Mouse (Mus musculus): ENCODE measurements around the gene Akap8l.

The Akap8l gene

DNA sequence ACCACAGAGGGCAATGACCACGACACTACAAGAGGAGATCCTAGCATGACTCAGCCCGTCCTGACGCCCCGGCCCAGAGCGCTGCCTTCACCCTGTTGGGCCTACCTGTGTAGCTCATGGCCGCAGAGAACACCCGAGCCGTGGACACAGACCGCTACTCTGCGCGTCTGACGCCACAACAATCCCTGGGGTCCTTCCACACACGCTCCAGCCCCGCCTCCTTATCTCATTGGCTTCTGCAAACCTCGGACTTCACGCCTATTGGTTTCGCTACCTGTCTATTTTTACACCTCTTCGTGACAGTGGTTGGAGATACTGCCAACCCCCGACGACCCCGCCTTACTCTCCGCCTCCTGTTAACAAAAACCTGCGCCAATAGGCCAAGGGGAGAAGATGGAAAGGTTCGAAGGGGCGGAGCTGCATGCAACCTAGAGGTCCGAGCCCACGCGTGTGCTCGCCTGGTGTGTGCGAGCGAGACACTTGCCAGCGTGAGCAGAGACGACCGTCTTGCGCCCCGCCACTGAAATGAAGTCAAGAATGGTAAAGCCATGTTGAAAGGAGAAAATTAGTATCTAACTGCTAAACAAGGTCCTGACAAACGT, at the start of gene Akap8l:
Gene Akap8l (minus strand): TSS at position 226 of the 602 bp plus-strand sequence.
- DNase-seq (ENCODE audit: low spot score in 2 of 2) = peak; percentile 98 to 99

DNA sequence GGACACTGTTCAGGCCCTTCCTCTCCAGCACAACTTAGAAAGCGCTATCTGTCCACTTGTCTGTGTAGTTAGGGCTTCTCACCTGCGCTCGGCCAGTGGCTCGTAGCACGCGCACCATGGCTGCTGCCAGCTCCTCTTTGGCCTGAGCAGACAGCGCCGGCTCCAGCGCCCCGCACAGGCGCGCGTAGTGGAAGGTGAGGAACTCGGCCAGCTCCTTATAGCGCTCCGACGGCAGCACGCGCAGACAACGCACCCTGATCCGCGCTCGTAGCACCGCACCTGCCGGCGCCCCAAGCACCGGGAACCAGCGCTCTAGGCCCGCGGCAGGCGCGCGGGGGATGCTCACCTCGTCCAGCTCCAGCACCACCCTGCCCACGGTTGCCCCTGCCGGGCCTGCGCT, 45.9 kb upstream of the Akap8l start:
- DNase-seq (ENCODE audit: low spot score in 2 of 2) = no peak

DNA sequence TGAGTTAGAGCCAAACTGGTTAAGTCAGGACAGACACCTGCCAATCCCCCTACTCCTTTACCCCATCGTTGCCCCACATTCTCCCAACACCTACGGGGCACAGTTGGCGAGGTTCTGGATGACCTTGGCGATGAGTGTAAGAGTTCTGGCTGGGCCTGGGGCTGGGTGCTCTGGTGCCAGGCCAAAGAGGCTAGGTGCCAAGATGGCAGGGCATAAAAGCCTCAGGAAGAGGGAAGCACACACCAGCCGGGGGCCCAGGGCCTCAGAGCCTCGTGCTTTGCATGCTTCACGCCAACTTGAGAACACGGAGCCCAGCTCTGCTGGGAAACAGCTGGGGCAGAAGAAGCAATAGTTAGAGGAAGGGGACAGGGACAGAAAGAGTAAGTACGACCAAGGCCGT, 43.5 kb upstream of the Akap8l start:
- DNase-seq (ENCODE audit: low spot score in 2 of 2) = no peak

DNA sequence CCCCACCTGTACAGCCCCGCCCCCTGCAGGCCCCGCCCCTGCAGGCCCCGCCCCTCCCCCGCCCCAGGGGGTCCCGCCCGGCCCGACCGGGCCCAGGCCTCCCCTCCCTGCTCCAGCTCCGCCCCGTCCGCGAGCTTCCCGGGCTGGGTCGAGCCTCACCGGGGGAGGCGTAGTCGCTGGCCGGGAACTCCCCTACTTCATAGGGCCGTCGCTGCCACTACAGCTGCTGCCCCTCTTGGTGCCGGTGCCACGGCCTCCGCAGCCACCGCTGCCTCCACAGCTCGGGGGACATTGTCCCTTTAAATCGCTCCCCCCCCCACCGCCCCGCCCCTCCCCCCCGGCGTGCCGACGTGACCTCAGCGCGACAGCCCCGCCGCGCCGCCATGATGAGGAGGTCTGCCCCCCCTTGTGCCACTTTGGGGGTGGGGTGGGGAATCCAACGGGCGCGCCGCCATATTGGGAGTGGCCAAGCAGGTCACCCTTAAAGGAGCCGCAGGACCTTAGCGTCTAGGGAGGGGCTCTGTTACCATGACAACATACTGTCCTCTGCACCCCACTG, 38.8 kb upstream of the Akap8l start, which contains the start of gene Wiz:
Gene Wiz (minus strand): TSS at position 339 of the 559 bp plus-strand sequence.
- DNase-seq (ENCODE audit: low spot score in 2 of 2) = peak; percentile 96

DNA sequence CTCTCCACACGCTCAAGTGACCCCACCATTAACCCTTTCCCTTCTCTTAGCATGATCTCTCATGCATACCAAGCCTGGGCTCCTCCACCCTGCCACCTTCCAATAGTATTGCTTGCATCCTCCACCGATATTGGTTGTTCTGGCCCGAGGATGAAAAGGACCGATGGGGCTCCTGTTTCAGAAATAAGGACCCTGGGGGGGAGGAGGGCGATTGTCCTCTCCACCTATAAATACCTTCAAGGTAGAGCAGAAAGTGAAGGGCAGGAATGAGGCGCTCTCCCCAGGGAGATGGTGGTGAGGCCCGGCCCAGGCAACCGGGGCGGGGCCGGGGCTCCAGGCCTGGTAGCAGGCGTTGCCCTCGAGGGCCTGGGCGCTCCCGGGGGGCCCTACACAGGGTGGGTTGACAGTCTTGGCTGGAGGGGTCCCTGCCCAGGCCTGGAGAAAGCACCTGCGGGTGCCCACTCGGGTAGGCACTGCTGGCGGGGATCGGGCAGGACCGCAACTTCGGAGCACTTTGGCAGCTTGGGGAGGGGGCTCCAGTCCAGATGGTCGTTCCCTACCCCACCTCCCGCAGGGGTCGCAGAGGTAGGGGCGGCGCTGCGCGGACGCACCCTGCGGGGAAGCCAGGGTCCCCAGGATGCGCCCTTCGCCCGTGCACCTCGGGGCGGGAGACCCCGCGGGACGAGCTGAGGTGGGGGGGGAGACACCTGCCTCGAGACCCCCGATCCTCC, 38.1 kb upstream of the Akap8l start:
- DNase-seq (ENCODE audit: low spot score in 2 of 2) = peak; percentile 52 to 68

DNA sequence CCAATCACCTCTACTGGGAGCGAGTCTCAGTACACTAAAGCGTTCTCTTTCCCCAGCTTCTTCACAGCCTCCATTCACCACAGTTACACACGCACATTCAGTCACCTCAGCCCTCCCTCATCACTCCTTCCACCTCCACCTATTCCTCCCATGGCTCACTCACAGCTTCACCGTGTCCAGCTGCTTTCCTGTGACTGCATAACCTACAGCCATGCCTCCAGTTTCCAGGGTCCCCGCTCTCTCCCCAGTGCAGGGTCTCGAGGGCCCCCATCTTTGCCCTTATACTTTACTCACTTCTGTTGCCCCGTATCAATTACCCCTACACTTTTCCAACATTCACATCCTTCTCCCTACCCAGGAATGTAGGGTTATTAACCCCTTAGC, 37.6 kb upstream of the Akap8l start:
- no peak for DNase-seq (ENCODE audit: low spot score in 2 of 2)

DNA sequence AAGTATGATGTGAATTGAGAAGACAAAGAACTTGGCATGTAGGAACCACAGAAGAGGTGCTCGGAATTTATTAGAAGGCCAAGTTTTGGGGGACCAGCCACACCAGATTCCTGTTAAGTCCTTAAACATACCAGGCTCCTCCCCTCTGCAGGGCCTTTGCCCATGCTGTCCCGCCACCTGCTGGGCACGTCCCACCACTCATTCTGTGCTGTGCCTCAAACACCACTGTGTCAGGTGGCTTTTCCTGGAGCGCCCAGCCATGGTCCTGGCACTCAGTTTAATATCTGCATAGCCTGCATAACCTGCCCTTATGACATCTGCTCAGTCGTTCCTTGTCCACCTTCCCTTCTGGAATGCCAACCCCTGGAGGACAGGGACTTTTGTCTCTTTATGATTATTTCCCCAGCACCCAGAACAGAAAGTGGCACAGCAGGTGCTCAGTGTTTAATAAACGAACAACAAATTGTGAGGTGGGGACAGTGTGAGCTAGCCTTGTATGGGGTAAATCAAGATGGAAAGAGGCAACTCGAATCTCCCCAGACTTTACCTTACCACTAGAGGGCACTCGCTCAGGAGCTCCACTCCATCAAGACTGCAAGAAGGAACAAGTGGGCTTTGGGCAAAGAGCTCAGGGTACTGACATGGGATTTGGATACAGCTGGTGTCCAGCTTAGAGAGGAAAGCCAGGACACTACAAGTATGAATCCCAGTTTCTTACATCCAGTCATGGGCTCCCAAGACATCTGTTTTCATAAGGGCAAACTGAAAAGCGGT, 36.4 kb upstream of the Akap8l start:
- no peak for DNase-seq (ENCODE audit: low spot score in 2 of 2)

DNA sequence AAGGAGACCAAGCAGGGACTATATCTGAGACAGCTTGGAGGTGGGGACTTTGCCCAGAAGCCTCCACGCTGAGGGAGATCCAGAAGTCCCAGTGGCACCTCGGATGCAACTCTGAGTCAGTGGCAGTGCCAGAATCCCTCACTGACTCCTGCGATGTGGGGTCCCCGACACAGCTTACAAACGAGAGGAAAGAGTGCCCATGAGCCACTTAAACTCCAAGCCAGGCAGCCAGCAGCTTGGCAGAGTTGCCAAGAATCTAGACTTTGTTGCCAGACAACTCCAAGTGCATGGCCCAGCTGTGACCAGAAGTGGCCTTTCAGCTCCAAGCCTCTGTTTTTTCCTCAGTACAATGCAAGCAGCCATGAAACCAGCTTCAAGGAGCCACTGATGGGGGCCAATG, 33.3 kb upstream of the Akap8l start:
- no peak for DNase-seq (ENCODE audit: low spot score in 2 of 2)

DNA sequence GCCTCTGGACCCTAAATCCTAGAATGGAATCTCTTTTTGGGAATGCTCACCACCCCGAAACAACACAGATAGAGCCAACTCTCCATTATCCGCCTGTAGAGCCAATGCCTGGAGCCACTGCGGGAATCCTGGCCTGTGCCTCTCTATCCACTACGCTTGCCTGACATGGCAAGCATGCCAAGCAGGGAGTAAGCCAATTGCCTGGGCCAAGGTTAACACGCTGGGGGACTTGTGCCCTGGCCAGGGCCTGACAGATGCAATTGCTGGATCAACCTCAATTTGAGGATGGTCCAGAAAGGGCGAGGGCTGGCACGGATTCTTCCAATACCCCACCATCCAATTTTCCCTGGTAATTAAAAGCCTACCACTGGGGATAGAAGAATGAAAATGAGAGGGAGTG, 32.2 kb upstream of the Akap8l start:
- DNase-seq (ENCODE audit: low spot score in 2 of 2) = peak; percentile 77 to 80

DNA sequence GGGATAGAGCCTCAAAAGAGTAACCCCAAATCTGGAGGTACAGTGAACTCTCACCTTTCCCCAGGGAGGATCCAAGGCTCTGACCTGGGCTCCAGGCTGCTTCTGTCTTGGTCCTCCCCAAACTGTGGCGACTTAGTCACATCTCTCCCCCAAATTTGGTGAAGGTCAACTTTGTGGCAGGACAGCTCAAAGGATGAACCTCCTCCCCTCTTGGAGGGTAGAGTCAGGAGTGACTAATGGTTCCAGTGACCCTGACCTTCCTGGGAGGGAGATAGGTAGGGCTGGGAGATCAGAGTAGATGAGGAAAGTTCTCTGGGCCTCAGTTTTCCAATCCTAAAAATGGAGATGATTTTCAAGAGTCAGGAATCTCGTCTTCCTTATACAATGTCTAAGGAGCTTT, 28.4 kb upstream of the Akap8l start:
- DNase-seq (ENCODE audit: low spot score in 2 of 2) = no peak

DNA sequence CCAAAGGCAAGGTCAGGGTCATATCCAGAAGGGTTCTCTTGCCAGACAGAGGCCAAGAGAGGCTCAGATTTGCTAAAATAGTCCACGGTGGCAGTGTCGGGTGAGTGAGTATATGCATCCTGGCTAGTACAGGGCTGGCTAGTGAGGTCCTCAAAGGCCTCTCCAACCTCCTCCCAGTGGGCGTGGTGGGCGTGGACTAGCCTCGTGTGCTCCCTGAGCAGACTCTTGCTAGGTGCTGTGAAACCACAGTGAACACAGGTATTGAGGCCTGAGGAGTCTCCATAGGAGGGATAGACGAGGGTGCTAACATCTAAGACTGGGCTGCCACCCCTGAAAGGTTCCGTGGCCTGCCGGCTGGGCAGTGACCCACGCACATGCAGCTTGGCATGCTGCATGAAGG, 26.7 kb upstream of the Akap8l start:
- no peak for DNase-seq (ENCODE audit: low spot score in 2 of 2)

DNA sequence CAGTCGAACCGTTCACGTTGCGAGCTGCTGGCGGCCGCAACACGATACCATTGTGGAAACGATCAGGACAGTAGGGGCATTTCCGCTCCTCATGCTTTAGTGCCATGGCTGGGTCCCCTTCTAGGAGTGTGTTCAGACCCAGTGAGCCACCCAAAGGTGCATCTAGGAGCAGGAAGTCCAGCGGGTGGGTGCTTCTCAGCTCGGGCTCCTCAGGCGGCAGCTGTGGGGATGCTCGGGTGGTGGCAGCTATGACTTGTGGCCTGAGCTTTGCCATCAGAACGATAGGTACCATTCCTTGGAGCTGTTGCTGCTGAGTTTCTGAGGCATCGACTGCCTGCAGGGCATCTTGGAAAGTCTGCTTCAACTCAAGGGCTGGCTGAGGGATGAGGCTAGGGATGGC, 26.1 kb upstream of the Akap8l start:
- DNase-seq (ENCODE audit: low spot score in 2 of 2) = no peak

DNA sequence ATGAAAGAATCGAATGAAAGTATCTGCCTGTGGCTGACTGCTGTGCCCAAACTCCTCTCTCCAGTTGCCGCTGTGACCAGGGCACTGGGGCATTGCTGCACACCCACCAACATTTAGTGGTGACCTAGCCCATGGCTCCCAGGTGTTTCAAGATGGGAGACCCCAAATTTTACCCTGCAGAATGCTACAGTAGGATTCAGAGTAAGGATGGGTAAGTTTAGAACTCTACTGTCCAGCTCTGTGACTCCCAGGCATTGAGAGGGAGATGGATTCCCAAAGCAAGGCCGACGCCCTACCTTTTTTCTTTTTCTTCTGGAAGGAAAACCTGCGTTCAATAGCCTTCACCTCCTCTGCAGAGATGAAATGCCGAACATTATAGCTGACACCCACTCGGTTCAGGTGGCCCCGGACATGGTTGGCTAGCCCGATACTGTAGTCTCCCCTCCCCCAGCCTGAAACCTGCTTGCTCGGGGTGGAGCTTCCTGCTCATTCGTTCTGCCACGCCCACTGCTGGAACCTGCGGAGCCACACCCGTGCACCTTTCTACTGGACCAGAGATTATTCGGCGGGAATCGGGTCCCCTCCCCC, 18.7 kb upstream of the Akap8l start:
- no peak for DNase-seq (ENCODE audit: low spot score in 2 of 2)

DNA sequence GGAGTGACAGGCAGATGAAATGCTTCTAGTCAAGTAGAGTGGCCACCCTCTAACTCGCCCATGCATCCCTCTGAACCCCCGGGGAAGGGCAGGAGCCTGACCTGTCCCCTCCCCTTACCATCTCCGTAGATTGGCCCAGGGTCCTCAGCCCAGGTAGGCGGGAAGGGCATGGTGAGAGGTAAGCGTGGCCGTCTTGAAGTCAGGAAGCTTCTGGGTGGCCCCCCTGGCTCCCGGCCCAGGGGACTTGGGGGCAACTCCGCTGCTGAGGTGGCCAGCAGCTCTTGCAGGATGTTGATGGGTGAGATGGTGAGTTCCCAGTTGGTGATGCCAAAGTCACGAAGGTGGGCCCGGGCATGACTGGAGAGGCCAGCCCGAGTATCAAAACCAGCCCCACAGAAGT, 17.3 kb upstream of the Akap8l start:
- no peak for DNase-seq (ENCODE audit: low spot score in 2 of 2)

DNA sequence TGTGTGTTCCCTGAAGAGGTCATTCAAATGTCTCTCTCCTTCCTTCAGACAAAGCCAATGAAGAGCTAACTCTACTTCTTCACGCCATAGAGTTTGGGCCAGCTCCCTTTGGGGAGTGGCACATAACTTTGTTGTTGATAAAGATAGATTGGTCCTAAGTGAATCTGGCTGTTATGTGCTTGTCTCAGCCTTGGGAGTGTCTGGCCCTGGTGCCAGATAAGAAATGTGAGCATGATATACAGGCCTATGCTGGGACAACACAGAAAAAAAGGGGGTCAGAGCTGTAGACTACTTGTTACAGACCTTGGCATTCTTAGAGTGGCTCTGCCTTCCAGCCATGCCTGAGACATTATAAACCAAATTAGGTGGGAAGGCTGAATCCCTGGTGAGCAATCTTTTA, 14.9 kb upstream of the Akap8l start:
- no peak for DNase-seq (ENCODE audit: low spot score in 2 of 2)

DNA sequence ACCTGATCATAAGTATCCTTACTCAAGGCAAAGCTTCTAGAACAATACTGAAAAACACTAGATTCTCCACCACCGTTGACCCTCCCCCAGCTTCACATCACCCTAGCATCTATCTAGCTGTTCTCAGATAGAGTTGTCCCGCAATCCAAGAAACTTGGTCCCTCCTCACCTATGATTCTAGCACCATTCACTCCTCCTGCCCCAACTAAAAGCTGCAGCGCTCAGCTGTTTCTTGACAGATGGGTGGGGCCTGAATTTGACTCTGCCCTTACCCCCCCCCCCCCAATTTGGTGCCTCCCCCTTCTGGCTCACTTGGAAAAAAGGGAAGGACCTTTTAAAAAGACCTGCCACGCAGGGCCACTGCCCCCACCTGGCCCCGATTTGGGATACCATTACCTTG, 14.4 kb upstream of the Akap8l start:
- no peak for DNase-seq (ENCODE audit: low spot score in 2 of 2)

DNA sequence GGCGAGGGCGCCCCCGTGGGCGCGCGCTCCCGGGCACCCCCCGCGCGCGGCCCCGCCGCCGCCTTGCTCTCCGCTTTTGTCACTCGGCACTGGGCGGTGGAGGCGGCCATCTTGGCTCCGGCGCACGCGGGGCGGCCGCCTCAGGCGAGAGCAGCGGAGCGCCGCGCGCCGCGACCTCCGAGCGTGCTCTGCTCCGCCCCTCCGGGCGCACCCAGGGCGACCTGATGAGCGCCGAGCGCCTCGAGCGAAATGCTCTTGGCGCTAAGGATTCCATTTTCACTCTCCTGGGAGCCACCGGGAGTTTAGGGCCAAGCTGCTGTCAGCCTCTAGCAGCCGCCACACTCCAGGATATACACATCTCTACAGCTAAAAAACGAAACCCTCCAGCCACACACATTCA, 13.9 kb upstream of the Akap8l start:
- DNase-seq (ENCODE audit: low spot score in 2 of 2) = peak; percentile 92 to 93

DNA sequence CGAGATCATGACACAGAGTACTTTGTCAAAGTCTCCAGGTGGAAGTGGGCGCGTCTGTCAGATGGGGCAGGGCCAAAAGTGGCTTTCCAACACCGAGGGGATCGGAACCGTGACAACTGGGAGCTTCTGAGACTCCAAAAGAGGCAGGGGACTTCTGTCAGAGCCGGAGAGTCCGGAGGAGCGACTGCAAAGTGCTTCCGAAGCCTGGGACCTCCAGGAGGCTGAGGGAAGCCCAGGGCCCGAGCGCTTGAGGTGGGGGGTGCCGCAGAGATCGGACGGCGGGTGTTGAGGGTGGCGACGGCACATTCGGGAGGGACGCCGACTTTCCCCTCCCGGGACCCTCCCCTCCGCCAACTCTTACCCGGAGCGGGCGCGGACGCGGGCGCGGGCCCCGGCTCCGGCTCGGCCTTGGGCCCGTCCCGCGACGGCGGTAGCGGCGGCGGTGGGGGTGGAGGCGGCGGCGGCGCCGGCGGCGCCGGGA, 13.5 kb upstream of the Akap8l start:
- peak; percentile 33 to 39 for DNase-seq (ENCODE audit: low spot score in 2 of 2)

DNA sequence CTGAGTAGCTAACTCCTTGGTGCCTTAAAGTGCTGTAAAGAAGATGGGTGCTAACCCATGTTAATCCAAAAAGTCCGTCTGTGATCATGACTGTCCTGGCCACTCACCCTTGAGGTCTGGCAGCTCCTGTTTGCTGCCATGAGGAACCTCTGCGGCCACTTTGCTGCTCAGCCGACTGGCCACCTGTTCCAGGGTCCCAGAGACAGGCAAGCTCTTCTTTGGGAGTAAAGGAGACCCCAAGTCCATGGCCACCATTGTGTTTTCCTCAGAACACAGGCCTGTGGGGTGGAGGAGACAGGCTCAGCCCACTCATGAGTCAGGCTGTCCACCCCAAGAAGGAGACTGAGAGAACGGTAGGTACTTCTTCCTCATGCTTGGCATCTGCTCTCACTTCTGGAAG, 12.3 kb upstream of the Akap8l start:
- DNase-seq (ENCODE audit: low spot score in 2 of 2) = peak in 1 of 2 experiments; percentile 25

DNA sequence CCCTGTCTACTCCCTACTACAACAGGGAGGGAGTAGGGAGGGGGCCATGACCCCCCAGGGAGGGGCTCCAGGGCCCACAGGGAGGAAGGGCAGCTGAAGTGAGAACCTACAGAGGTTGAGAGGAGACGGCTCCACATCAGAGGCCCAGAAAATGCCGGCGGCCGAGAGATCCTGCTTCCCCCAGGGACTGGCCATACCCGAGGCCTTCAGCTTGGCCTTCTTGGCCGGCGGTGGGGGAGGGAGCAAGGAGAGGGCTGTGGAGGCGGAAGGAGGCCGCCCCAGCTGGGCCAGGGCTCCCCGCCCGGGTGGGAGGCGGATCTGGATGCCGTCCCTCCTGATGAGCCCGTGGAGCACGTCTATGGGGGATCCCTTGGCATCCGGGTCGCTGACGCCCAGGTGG, 9.5 kb upstream of the Akap8l start:
- DNase-seq (ENCODE audit: low spot score in 2 of 2) = no peak

DNA sequence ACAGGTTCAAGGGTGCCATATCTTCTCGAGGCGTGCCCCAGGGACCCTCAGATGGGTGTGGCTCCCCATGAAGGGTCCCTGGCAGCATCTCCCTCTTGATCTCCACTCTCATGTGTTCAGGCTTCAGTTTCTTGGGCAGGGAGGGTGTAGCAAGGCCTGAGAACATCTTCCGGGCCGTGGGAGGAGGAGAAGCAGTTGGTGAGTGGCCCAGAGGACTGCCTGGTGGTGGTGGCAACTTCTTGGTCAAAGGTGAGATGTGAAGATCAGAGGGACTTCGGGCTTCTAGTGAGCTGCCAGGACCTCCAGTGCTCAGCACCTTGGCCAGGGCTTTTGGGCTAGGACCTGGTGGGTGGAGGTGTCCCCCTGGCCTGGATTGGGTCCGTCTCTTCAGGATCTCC, 8.5 kb upstream of the Akap8l start:
- no peak for DNase-seq (ENCODE audit: low spot score in 2 of 2)

Data from right cerebral cortex, postnatal 10 days (tissue).